Comparison of ENCODE assay signal across 20 mouse cellular contexts in genomic region chr11:73155071-73155470, GRCm38 (mm10). TPM values are rescaled to one million over a fixed set of nuclear protein-coding genes. Genes with fewer than 3 reads are reported as not detected.
DNase-seq lines count a peak whose midpoint lies in the region; ATAC-seq and TF ChIP-seq lines count a peak whose summit lies in the region.
"Had no signal": no experiment of that assay in that cellular context is flagged by ENCODE, and none has a peak within 500 bp of the region (broad histone marks: within the 10 kb centered on the region; RNA-seq: fewer than 3 reads in every experiment).

No protein-coding gene starts in this region.

- H3K4me1 ChIP-seq in forebrain, postnatal 0 days (ENCODE audit: insufficient read depth) = no peaks in the 10 kb centered on the region
- H3K4me1 ChIP-seq in forebrain, embryonic 11.5 days (replicated peaks; ENCODE audit: control insufficient read depth, insufficient read depth, low read length) = 0 out of 2 replicates have a peak, but pooled peaks cover 3% of the 10 kb centered on the region

- H3K27me3 ChIP-seq in forebrain, postnatal 0 days (ENCODE audit: insufficient read depth, low read length) = no peaks in the 10 kb centered on the region; the same call in 1 of the 2 replicates
- H3K27me3 ChIP-seq in forebrain, embryonic 11.5 days (ENCODE audit: control insufficient read depth, insufficient read depth, low read length) = peaks cover 12% of the 10 kb centered on the region

- H3K9ac ChIP-seq in forebrain, postnatal 0 days = no peak overlapping the region
- H3K9ac ChIP-seq in forebrain, embryonic 11.5 days (ENCODE audit: low read length) = no peak overlapping the region
- H3K9ac ChIP-seq: hindbrain, embryonic 13.5 days had no signal

- no peaks in the 10 kb centered on the region for H3K36me3 ChIP-seq in forebrain, postnatal 0 days (ENCODE audit: insufficient read depth)
- H3K36me3 ChIP-seq in forebrain, embryonic 11.5 days (ENCODE audit: control insufficient read depth, insufficient read depth, low read length) = no peaks in the 10 kb centered on the region
- H3K36me3 ChIP-seq: heart, embryonic 10.5 days; hindbrain, embryonic 13.5 days had no signal

- H3K4me3 ChIP-seq in forebrain, postnatal 0 days (ENCODE audit: low read depth, low read length) = no peak overlapping the region
- no peak overlapping the region for H3K4me3 ChIP-seq in forebrain, embryonic 11.5 days (ENCODE audit: low read depth, low read length)
- H3K4me3 ChIP-seq: heart, embryonic 10.5 days; hindbrain, embryonic 13.5 days had no signal

- WGBS in forebrain, postnatal 0 days = 53% methylated on average over 6 of the region's 6 CpGs
- 80% methylated on average over 6 of the region's 6 CpGs for WGBS in forebrain, embryonic 11.5 days

- no peaks in the 10 kb centered on the region for H3K9me3 ChIP-seq in forebrain, postnatal 0 days (ENCODE audit: low read length)
- H3K9me3 ChIP-seq in forebrain, embryonic 11.5 days (ENCODE audit: control insufficient read depth, low read length) = no peaks in the 10 kb centered on the region
- H3K9me3 ChIP-seq: heart, embryonic 10.5 days; hindbrain, embryonic 13.5 days had no signal

- intact Hi-C loops in heart, postnatal 25 days (cut with DNase I) = no loop called here

- no peak overlapping the region for H3K4me2 ChIP-seq in forebrain, postnatal 0 days (ENCODE audit: low read depth)
- no peak overlapping the region for H3K4me2 ChIP-seq in forebrain, embryonic 11.5 days (ENCODE audit: low read depth, low read length, severe bottlenecking)
- H3K4me2 ChIP-seq: hindbrain, embryonic 13.5 days had no signal

- DNase-seq in forebrain, postnatal 0 days = peak; percentile 37
- DNase-seq in forebrain, embryonic 11.5 days (ENCODE audit: low spot score) = no peak
- DNase-seq in layer of hippocampus, adult 9-11 months = peak; percentile 49
- DNase-seq in layer of hippocampus, postnatal 25 days (ENCODE audit: extremely low spot score in 1 of 2, low spot score in 1 of 2) = no peak
- DNase-seq in brain, embryonic 14.5 days (ENCODE audit: low read depth) = peak; percentile 60
- DNase-seq in left cerebral cortex, adult 8-10 months (ENCODE audit: low spot score in 2 of 2) = no peak
- DNase-seq in heart, postnatal 25 days (ENCODE audit: low spot score) = no peak
- DNase-seq: adrenal gland, postnatal 10 days; cerebellum, adult 18-20 months; cerebellum, adult 9-11 months; cerebellum, postnatal 36 days; gastrocnemius, postnatal 10 days; heart, adult 18-20 months; heart, postnatal 10 days; kidney, adult 18-20 months had no signal

- no peak for TF ChIP-seq CTCF in forebrain, postnatal 0 days (IDR thresholded peaks at IDR 0.05; ENCODE audit: low read depth)
- no peak for TF ChIP-seq CTCF in brain, embryonic 14.5 days (IDR thresholded peaks at IDR 0.05; ENCODE audit: borderline replicate concordance, extremely low read depth, insufficient read depth, insufficient read length)

- TF ChIP-seq POLR2A in brain, embryonic 14.5 days (IDR thresholded peaks at IDR 0.05; ENCODE audit: borderline replicate concordance, extremely low read depth, insufficient read depth, insufficient read length, poor library complexity, severe bottlenecking) = no peak

- H3K27ac ChIP-seq in forebrain, postnatal 0 days (ENCODE audit: low read depth, low read length) = no peak overlapping the region
- no peak overlapping the region for H3K27ac ChIP-seq in forebrain, embryonic 11.5 days (ENCODE audit: low read depth, low read length)
- H3K27ac ChIP-seq: heart, embryonic 10.5 days; hindbrain, embryonic 13.5 days; hindbrain, postnatal 0 days had no signal

- peak; percentile 25; the same call in 1 of the 2 replicates for ATAC-seq in forebrain, postnatal 0 days
- ATAC-seq in forebrain, embryonic 11.5 days (replicated peaks; ENCODE audit: low FRiP score) = no peak
- ATAC-seq: hindbrain, postnatal 0 days had no signal

RNA-seq across cellular contexts. Expression of gene P2rx5, which starts 5.2 kb away (rescaled TPM):
- 0.46 and 0.57 TPM in 2 replicates for total RNA-seq in forebrain, postnatal 0 days (2014; rRNA removed)
- polyA plus RNA-seq in forebrain, postnatal 0 days (2015; fragmentation: Nextera tagmentation; extraction: Ambion mirVana) = 0.69 TPM in 2 replicates
- polyA plus RNA-seq in forebrain, embryonic 11.5 days (2014; fragmentation: Nextera tagmentation; extraction: Ambion mirVana) = 0.12 TPM in 1 of 2 replicates, not detected in the other
- total RNA-seq in layer of hippocampus, postnatal 25 days (2021) = 1 to 10 TPM; 2.5 to 2.6 TPM
- 0.44 and 0.53 TPM in 2 replicates for polyA plus RNA-seq in brain, embryonic 14.5 days (2012; rRNA removed)
- 1 to 10 TPM in 2 of 4 experiments, under 1 TPM in 2; 0.70 to 1.4 (median 0.97) TPM for total RNA-seq in left cerebral cortex, adult 8-10 months (2022)
- total RNA-seq in heart, postnatal 25 days (2021) = 10 to 100 TPM; 13.0 to 13.3 TPM
- total RNA-seq: hematopoietic stem cell, adult 5-6 weeks had no signal
- polyA plus RNA-seq: intestine, embryonic 14.5 days had no signal

RNA-seq across cellular contexts. Expression of gene Haspin, which starts 17.0 kb away (rescaled TPM):
- total RNA-seq in forebrain, postnatal 0 days (2014; rRNA removed) = 0.85 and 2.0 TPM in 2 replicates
- 2.3 and 2.4 TPM in 2 replicates for polyA plus RNA-seq in forebrain, postnatal 0 days (2015; fragmentation: Nextera tagmentation; extraction: Ambion mirVana)
- 22.0 and 23.6 TPM in 2 replicates for polyA plus RNA-seq in forebrain, embryonic 11.5 days (2014; fragmentation: Nextera tagmentation; extraction: Ambion mirVana)
- total RNA-seq in layer of hippocampus, postnatal 25 days (2021) = under 1 TPM; 0.30 to 0.33 TPM
- 2.1 and 3.2 TPM in 2 replicates for polyA plus RNA-seq in brain, embryonic 14.5 days (2012; rRNA removed)
- under 1 TPM in 3 of 4 experiments, not detected in 1; 0.14 to 0.30 (median 0.22) TPM for total RNA-seq in left cerebral cortex, adult 8-10 months (2022)
- under 1 TPM; 0.17 to 0.34 TPM for total RNA-seq in heart, postnatal 25 days (2021)

RNA-seq across cellular contexts. Expression of gene Emc6, which starts 21.8 kb away (rescaled TPM):
- total RNA-seq in forebrain, postnatal 0 days (2014; rRNA removed) = 127 and 153 TPM in 2 replicates
- polyA plus RNA-seq in forebrain, postnatal 0 days (2015; fragmentation: Nextera tagmentation; extraction: Ambion mirVana) = 182 and 219 TPM in 2 replicates
- 122 and 135 TPM in 2 replicates for polyA plus RNA-seq in forebrain, embryonic 11.5 days (2014; fragmentation: Nextera tagmentation; extraction: Ambion mirVana)
- 10 to 100 TPM; 51.3 to 65.6 TPM for total RNA-seq in layer of hippocampus, postnatal 25 days (2021)
- polyA plus RNA-seq in brain, embryonic 14.5 days (2012; rRNA removed) = 74.7 and 115 TPM in 2 replicates
- total RNA-seq in left cerebral cortex, adult 8-10 months (2022) = 10 to 100 TPM; 39.9 to 46.8 (median 42.9) TPM
- total RNA-seq in heart, postnatal 25 days (2021) = 10 to 100 TPM; 78.3 to 84.4 TPM

RNA-seq across cellular contexts. Expression of gene Tax1bp3, which starts 21.8 kb away (rescaled TPM):
- total RNA-seq in forebrain, postnatal 0 days (2014; rRNA removed) = 52.2 and 59.5 TPM in 2 replicates
- polyA plus RNA-seq in forebrain, postnatal 0 days (2015; fragmentation: Nextera tagmentation; extraction: Ambion mirVana) = 122 and 137 TPM in 2 replicates
- 157 and 171 TPM in 2 replicates for polyA plus RNA-seq in forebrain, embryonic 11.5 days (2014; fragmentation: Nextera tagmentation; extraction: Ambion mirVana)
- 10 to 100 TPM; 11.6 to 13.3 TPM for total RNA-seq in layer of hippocampus, postnatal 25 days (2021)
- polyA plus RNA-seq in brain, embryonic 14.5 days (2012; rRNA removed) = 91.6 and 112 TPM in 2 replicates
- 10 to 100 TPM in 3 of 4 experiments, 1 to 10 TPM in 1; 9.9 to 12.1 (median 11.0) TPM for total RNA-seq in left cerebral cortex, adult 8-10 months (2022)
- 10 to 100 TPM; 45.9 to 50.0 TPM for total RNA-seq in heart, postnatal 25 days (2021)

RNA-seq across cellular contexts. Expression of gene Ctns, which starts 43.8 kb away (rescaled TPM):
- 15.3 and 17.0 TPM in 2 replicates for total RNA-seq in forebrain, postnatal 0 days (2014; rRNA removed)
- polyA plus RNA-seq in forebrain, postnatal 0 days (2015; fragmentation: Nextera tagmentation; extraction: Ambion mirVana) = 9.6 and 12.7 TPM in 2 replicates
- 19.7 and 19.8 TPM in 2 replicates for polyA plus RNA-seq in forebrain, embryonic 11.5 days (2014; fragmentation: Nextera tagmentation; extraction: Ambion mirVana)
- total RNA-seq in layer of hippocampus, postnatal 25 days (2021) = 10 to 100 TPM; 16.5 to 23.0 TPM
- polyA plus RNA-seq in brain, embryonic 14.5 days (2012; rRNA removed) = 25.5 and 25.7 TPM in 2 replicates
- 10 to 100 TPM; 17.2 to 24.7 (median 19.9) TPM for total RNA-seq in left cerebral cortex, adult 8-10 months (2022)
- total RNA-seq in heart, postnatal 25 days (2021) = 10 to 100 TPM; 12.1 to 14.3 TPM

Comparison
In these comparisons a context has a peak if more than half of its experiments do, and no peak if none do; other contexts are left out.
1. DNase-seq: peak in forebrain, postnatal 0 days (single experiment), layer of hippocampus, adult 9-11 months (single experiment) and brain, embryonic 14.5 days (single experiment); none in forebrain, embryonic 11.5 days (single experiment), layer of hippocampus, postnatal 25 days (0 of 2), left cerebral cortex, adult 8-10 months (0 of 2) and heart, postnatal 25 days (single experiment).